10 mouse cellular contexts compared by ENCODE assay signal in genomic region chr1:120327714-120328113, GRCm38 (mm10). TPM values are rescaled to one million over a fixed set of nuclear protein-coding genes. Genes with fewer than 3 reads are reported as not detected.
DNase-seq lines count a peak whose midpoint lies in the region; ATAC-seq lines count a peak whose summit lies in the region.
"Had no signal": no experiment of that assay in that cellular context is flagged by ENCODE, and none has a peak within 500 bp of the region (broad histone marks: within the 10 kb centered on the region; RNA-seq: fewer than 3 reads in every experiment).

No protein-coding gene starts in this region.

- H3K9me3 ChIP-seq in forebrain, embryonic 14.5 days (replicated peaks; ENCODE audit: control insufficient read depth, low read length) = no peaks in the 10 kb centered on the region
- H3K9me3 ChIP-seq: midbrain, embryonic 12.5 days had no signal

- H3K4me3 ChIP-seq in forebrain, embryonic 14.5 days (ENCODE audit: low read depth, low read length) = no peak overlapping the region
- H3K4me3 ChIP-seq: midbrain, embryonic 12.5 days had no signal

- DNase-seq in layer of hippocampus, adult 18-20 months (ENCODE audit: low spot score in 2 of 2) = peak; percentile 32 to 70
- DNase-seq in layer of hippocampus, adult 9-11 months = no peak
- peak; percentile 33 for DNase-seq in Muller cell, postnatal 12 days (ENCODE audit: inconsistent ontology term)
- DNase-seq in c-Kit-positive CD71-negative TER-119-negative erythroid progenitor cells, embryonic 14.5 days (ENCODE audit: low read depth) = peak; percentile 53
- peak; percentile 78 for DNase-seq in forebrain, embryonic 14.5 days (ENCODE audit: low spot score)
- peak; percentile 57 for DNase-seq in left cerebral cortex, postnatal 4 days
- DNase-seq in retina, postnatal 1 day = peak; percentile 76

- no peaks in the 10 kb centered on the region for H3K36me3 ChIP-seq in forebrain, embryonic 14.5 days (ENCODE audit: control insufficient read depth, insufficient read depth, low read length)
- H3K36me3 ChIP-seq: midbrain, embryonic 12.5 days had no signal

- no peaks in the 10 kb centered on the region for H3K4me1 ChIP-seq in forebrain, embryonic 14.5 days (ENCODE audit: control insufficient read depth, insufficient read depth, low read length)
- H3K4me1 ChIP-seq: midbrain, embryonic 12.5 days had no signal

- H3K9ac ChIP-seq in forebrain, embryonic 14.5 days (ENCODE audit: low read length) = no peak overlapping the region
- H3K9ac ChIP-seq: midbrain, embryonic 12.5 days had no signal

- H3K4me2 ChIP-seq in forebrain, embryonic 14.5 days (ENCODE audit: low read length) = no peak overlapping the region
- H3K4me2 ChIP-seq: midbrain, embryonic 12.5 days had no signal

- 17% methylated on average over 6 of the region's 6 CpGs for WGBS in forebrain, embryonic 14.5 days

- H3K27me3 ChIP-seq in forebrain, embryonic 14.5 days (replicated peaks; ENCODE audit: control insufficient read depth, insufficient read depth, low read length) = no peaks in the 10 kb centered on the region

- no peak overlapping the region for H3K27ac ChIP-seq in forebrain, embryonic 14.5 days (ENCODE audit: low read depth, low read length)
- H3K27ac ChIP-seq: midbrain, embryonic 12.5 days had no signal

- intact Hi-C loops in left cerebral cortex, postnatal 4 days (cut with DNase I) = no loop called here

- 0 out of 2 replicates have a peak, but pooled peaks have one; percentile 52 for ATAC-seq in forebrain, embryonic 14.5 days
- no peak for ATAC-seq in monocyte, adult 5-6 weeks (replicated peaks; ENCODE audit: insufficient number of reproducible peaks, low FRiP score, low TSS enrichment, poor library complexity, severe bottlenecking)

RNA-seq across cellular contexts. Expression of gene C1ql2, which starts 12.7 kb away (rescaled TPM):
- 10 to 100 TPM; 84.8 to 98.6 TPM for total RNA-seq in layer of hippocampus, adult 18-20 months (2021)
- 0.52 and 1.1 TPM in 2 replicates for polyA plus RNA-seq in forebrain, embryonic 14.5 days (2014; fragmentation: Nextera tagmentation; extraction: Ambion mirVana)
- total RNA-seq in left cerebral cortex, postnatal 4 days (2021) = 1 to 10 TPM in 1 of 2 experiments, under 1 TPM in 1; 0.50 to 1.3 TPM
- total RNA-seq in monocyte, adult 5-6 weeks (2017) = not detected in 3 replicates
- polyA plus RNA-seq: gonadal fat pad, adult 2 months had no signal

RNA-seq across cellular contexts. Expression of gene Steap3, which starts 55.2 kb away (rescaled TPM):
- 1 to 10 TPM; 5.4 to 6.3 TPM for total RNA-seq in layer of hippocampus, adult 18-20 months (2021)
- polyA plus RNA-seq in forebrain, embryonic 14.5 days (2014; fragmentation: Nextera tagmentation; extraction: Ambion mirVana) = 2.1 and 3.1 TPM in 2 replicates
- total RNA-seq in left cerebral cortex, postnatal 4 days (2021) = 1 to 10 TPM; 4.2 to 6.1 TPM
- 1.0 to 5.1 TPM (median 3.0 TPM) in 3 replicates for total RNA-seq in monocyte, adult 5-6 weeks (2017)

Comparison
In these comparisons a context has a peak if more than half of its experiments do, and no peak if none do; other contexts are left out.
1. RNA of gene C1ql2, which starts 12.7 kb away (total RNA-seq): 84.8 to 98.6 TPM in layer of hippocampus, adult 18-20 months; 0.50 to 1.3 TPM in left cerebral cortex, postnatal 4 days and not detected in monocyte, adult 5-6 weeks; every median in the first group is over 10 times any median in the second.